Mouse (Mus musculus): ENCODE results near the gene Dync2li1. TPM values are rescaled to one million over a fixed set of nuclear protein-coding genes. Genes with fewer than 3 reads are reported as not detected.

The Dync2li1 gene
- polyA plus RNA-seq, 1 experiment, result 0.71 TPM

DNA sequence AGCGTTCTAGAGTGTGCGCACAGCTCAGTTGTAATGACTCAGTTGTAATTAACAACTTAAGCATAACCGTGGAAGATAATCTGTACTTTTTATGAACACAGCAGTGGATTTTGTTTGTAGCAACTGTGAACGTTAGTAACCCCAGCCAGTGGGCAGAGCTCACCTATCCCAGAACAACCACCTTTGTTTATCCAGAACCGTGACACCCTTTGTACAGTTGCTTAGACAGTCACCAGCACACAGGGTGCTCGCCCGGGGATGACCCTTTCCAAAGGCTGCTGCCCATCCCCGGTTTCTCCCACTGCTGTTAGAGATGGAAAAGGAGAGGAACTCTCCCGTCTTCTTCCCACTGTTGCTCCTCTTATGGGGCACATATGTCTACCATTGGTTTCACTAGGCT is 27.2 kb downstream of the Dync2li1 start:
- no peaks in the 10 kb centered on the region for H3K27me3 ChIP-seq (ENCODE audit: control insufficient read depth, insufficient read depth, low read length)
- no peak overlapping the region for H3K4me3 ChIP-seq (ENCODE audit: extremely low read depth, insufficient read depth, insufficient read length)
- TF ChIP-seq CTCF (IDR thresholded peaks at IDR 0.05; ENCODE audit: extremely low read depth, insufficient read depth, insufficient read length, insufficient replicate concordance), result no peak
- no peak for TF ChIP-seq POLR2A (IDR thresholded peaks at IDR 0.05; ENCODE audit: low read depth, low read length)
- no peaks in the 10 kb centered on the region for H3K36me3 ChIP-seq (ENCODE audit: control insufficient read depth, insufficient read depth, low read length)
- 94% methylated on average over 9 of the region's 9 CpGs for WGBS
- H3K27ac ChIP-seq (ENCODE audit: insufficient read depth, low read length), result no peak overlapping the region
- DNase-seq (ENCODE audit: low read depth in 1 of 2, low spot score in 2 of 2), result no peak
- no peaks in the 10 kb centered on the region for H3K4me1 ChIP-seq (ENCODE audit: control insufficient read depth, insufficient read depth, insufficient read length)

DNA sequence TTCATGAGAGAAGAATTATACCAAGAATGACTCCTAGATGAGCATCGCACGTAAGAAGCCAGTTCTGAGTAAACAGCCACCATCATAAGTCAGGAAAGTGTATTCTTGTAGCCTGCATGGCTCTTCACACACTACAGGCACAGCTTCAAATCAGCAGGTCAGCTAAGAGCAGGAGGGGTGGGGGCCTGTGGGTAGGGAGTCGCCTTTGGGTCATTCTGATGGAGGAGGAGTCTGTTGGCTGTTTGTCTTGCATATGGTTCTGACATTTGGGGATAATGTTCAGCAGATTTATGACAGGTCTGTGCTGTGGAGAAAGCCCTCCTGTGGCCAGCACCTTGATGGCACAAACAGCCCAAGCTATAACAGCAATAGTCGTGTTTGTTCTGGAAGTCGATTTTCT is 29.9 kb downstream of the Dync2li1 start:
- H3K4me3 ChIP-seq (ENCODE audit: extremely low read depth, insufficient read depth, insufficient read length), result no peak overlapping the region
- no peaks in the 10 kb centered on the region for H3K36me3 ChIP-seq (ENCODE audit: control insufficient read depth, insufficient read depth, low read length)
- DNase-seq (ENCODE audit: low read depth in 1 of 2, low spot score in 2 of 2), result no peak
- no peaks in the 10 kb centered on the region for H3K27me3 ChIP-seq (ENCODE audit: control insufficient read depth, insufficient read depth, low read length)
- 80% methylated on average over 5 of the region's 5 CpGs for WGBS
- H3K4me1 ChIP-seq (ENCODE audit: control insufficient read depth, insufficient read depth, insufficient read length), result no peaks in the 10 kb centered on the region
- no peak overlapping the region for H3K27ac ChIP-seq (ENCODE audit: insufficient read depth, low read length)
- no peak for TF ChIP-seq POLR2A (IDR thresholded peaks at IDR 0.05; ENCODE audit: low read depth, low read length)
- no peak for TF ChIP-seq CTCF (IDR thresholded peaks at IDR 0.05; ENCODE audit: extremely low read depth, insufficient read depth, insufficient read length, insufficient replicate concordance)

DNA sequence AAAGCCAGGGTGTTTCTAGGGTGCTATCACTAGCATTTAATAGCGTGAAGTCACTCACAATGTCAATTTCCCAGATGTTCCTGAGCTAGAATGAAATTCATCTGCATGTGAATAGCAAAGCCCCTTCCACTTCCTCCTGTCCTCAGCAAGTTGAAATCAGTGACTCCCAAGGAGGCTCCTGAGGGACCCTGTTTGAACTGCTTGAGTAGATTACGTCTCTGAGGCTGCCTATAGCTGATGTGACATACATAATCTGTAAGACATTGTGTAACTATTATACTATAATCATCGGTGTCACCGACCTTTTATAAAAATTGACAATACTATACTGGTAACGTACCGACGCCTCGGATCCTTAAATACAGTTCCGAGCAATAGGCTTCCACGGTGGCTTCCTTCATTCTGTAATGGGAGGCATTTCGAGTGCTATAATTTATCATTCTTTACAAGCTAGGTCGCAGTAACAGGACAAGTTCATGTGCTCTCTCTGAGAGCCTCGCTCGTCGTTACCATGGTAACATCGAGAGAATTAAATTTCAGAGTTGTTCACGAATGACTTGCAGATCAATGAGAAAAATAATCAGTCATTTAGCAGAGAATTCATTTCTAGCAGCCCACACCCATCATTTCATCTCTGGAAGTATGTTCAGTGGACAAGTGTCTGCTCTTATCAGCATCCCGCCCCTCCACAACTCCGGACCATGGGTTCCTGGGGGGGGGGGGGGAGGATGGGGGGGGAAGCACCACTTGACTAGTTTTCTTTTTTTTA is 30.5 kb downstream of the Dync2li1 start:
- TF ChIP-seq POLR2A (IDR thresholded peaks at IDR 0.05; ENCODE audit: low read depth, low read length) (no peak), CTCF (IDR thresholded peaks at IDR 0.05; ENCODE audit: extremely low read depth, insufficient read depth, insufficient read length, insufficient replicate concordance) (no peak)
- H3K27me3 ChIP-seq (ENCODE audit: control insufficient read depth, insufficient read depth, low read length), result no peaks in the 10 kb centered on the region
- no peak for DNase-seq (ENCODE audit: low read depth in 1 of 2, low spot score in 2 of 2)
- 88% methylated on average over 19 of the region's 19 CpGs for WGBS
- H3K36me3 ChIP-seq (ENCODE audit: control insufficient read depth, insufficient read depth, low read length), result no peaks in the 10 kb centered on the region
- no peaks in the 10 kb centered on the region for H3K4me1 ChIP-seq (ENCODE audit: control insufficient read depth, insufficient read depth, insufficient read length)
- H3K4me3 ChIP-seq (ENCODE audit: extremely low read depth, insufficient read depth, insufficient read length), result no peak overlapping the region
- no peak overlapping the region for H3K27ac ChIP-seq (ENCODE audit: insufficient read depth, low read length)

DNA sequence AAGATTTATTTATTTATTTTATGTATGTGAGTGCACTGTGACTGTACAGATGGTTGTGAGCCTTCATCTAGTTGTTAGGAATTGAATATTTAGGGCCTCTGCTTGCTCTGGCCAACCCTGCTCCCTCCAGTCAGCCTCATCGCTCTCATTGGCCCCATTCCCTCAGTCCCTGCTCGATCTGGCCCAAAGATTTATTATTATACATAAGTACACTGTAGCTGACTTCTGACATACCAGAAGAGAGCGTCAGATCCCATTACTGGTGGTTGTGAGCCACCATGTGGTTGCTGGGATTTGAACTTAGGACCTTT is 31.1 kb downstream of the Dync2li1 start:
- Histone ChIP-seq H3K4me3 (ENCODE audit: extremely low read depth, insufficient read depth, insufficient read length) (no peak overlapping the region), H3K27ac (ENCODE audit: insufficient read depth, low read length) (no peak overlapping the region), H3K36me3 (ENCODE audit: control insufficient read depth, insufficient read depth, low read length) (no peaks in the 10 kb centered on the region), H3K27me3 (ENCODE audit: control insufficient read depth, insufficient read depth, low read length) (no peaks in the 10 kb centered on the region), H3K4me1 (ENCODE audit: control insufficient read depth, insufficient read depth, insufficient read length) (no peaks in the 10 kb centered on the region)
- DNase-seq (ENCODE audit: low read depth in 1 of 2, low spot score in 2 of 2), result no peak
- TF ChIP-seq CTCF (IDR thresholded peaks at IDR 0.05; ENCODE audit: extremely low read depth, insufficient read depth, insufficient read length, insufficient replicate concordance), result no peak
- no peak for TF ChIP-seq POLR2A (IDR thresholded peaks at IDR 0.05; ENCODE audit: low read depth, low read length)
- WGBS, result 88% methylated on average over 3 of the region's 3 CpGs

DNA sequence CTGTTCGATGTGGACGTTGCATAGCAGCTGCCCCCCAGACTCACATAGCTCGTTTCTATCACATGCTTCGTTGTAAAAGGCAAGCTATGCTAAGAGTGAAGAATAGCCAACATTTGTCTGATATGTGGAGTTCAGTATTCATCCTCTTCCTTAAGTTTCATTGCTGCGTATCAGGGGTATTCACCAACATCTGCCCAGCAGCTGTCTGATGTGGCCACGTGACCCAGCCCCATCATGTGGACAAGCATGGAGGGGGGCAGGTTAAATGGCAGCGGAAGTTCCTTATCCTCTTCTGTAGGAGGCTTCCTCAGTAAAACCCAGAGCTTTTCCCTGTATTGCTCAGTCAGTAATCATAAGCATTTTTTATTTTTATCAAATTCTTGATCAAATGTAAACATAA is 31.5 kb downstream of the Dync2li1 start:
- no peaks in the 10 kb centered on the region for H3K4me1 ChIP-seq (ENCODE audit: control insufficient read depth, insufficient read depth, insufficient read length)
- H3K27me3 ChIP-seq (ENCODE audit: control insufficient read depth, insufficient read depth, low read length), result no peaks in the 10 kb centered on the region
- TF ChIP-seq CTCF (IDR thresholded peaks at IDR 0.05; ENCODE audit: extremely low read depth, insufficient read depth, insufficient read length, insufficient replicate concordance) (no peak), POLR2A (IDR thresholded peaks at IDR 0.05; ENCODE audit: low read depth, low read length) (no peak)
- no peak for DNase-seq (ENCODE audit: low read depth in 1 of 2, low spot score in 2 of 2)
- no peaks in the 10 kb centered on the region for H3K36me3 ChIP-seq (ENCODE audit: control insufficient read depth, insufficient read depth, low read length)
- WGBS, result 87% methylated on average over 7 of the region's 7 CpGs
- H3K27ac ChIP-seq (ENCODE audit: insufficient read depth, low read length), result no peak overlapping the region
- no peak overlapping the region for H3K4me3 ChIP-seq (ENCODE audit: extremely low read depth, insufficient read depth, insufficient read length)

DNA sequence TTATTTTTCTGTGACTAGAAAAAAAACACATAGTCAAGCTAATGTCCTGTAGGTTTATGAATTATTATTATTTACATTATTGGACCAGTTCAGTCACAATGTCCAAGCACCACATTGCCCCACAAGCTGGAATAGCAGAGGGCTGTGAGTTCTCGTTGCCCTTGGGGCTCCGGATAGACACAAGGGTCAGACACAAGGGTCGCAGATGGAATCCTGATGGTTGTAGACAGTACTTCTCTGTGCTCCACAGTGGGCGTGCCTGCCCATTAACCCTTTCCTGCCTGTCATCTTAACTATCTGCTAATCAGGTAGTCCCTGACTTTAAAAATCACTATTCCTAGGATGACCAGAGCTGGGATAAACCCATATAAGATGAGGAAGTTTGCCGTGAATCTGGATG is 31.9 kb downstream of the Dync2li1 start:
- H3K4me1 ChIP-seq (ENCODE audit: control insufficient read depth, insufficient read depth, insufficient read length), result no peaks in the 10 kb centered on the region
- 89% methylated on average over 5 of the region's 5 CpGs for WGBS
- DNase-seq (ENCODE audit: low read depth in 1 of 2, low spot score in 2 of 2), result no peak
- TF ChIP-seq CTCF (IDR thresholded peaks at IDR 0.05; ENCODE audit: extremely low read depth, insufficient read depth, insufficient read length, insufficient replicate concordance), result no peak
- no peak for TF ChIP-seq POLR2A (IDR thresholded peaks at IDR 0.05; ENCODE audit: low read depth, low read length)
- H3K36me3 ChIP-seq (ENCODE audit: control insufficient read depth, insufficient read depth, low read length), result no peaks in the 10 kb centered on the region
- H3K27ac ChIP-seq (ENCODE audit: insufficient read depth, low read length), result no peak overlapping the region
- H3K27me3 ChIP-seq (ENCODE audit: control insufficient read depth, insufficient read depth, low read length), result no peaks in the 10 kb centered on the region
- H3K4me3 ChIP-seq (ENCODE audit: extremely low read depth, insufficient read depth, insufficient read length), result no peak overlapping the region

DNA sequence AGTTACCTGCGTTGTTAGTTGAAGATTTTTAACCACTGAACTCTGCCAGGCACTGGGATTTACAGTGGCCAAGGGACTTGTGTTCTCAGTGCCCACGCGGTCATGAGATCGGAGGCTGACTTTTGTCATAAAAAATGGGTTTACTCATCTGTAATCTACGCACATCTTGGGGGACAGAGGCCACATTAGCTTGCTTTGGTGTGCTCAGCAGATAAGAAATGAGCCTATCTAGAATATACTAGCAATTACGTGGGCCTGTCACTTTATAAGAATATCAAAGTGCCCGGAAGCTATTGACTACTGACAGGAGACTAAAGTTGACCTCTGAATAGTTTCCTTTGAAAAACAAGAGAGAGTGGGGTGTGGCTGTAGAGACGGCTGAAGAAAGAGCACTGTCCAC is 32.7 kb downstream of the Dync2li1 start:
- Histone ChIP-seq H3K4me1 (ENCODE audit: control insufficient read depth, insufficient read depth, insufficient read length) (no peaks in the 10 kb centered on the region), H3K4me3 (ENCODE audit: extremely low read depth, insufficient read depth, insufficient read length) (no peak overlapping the region), H3K27ac (ENCODE audit: insufficient read depth, low read length) (no peak overlapping the region), H3K27me3 (ENCODE audit: control insufficient read depth, insufficient read depth, low read length) (no peaks in the 10 kb centered on the region), H3K36me3 (ENCODE audit: control insufficient read depth, insufficient read depth, low read length) (no peaks in the 10 kb centered on the region)
- DNase-seq (ENCODE audit: low read depth in 1 of 2, low spot score in 2 of 2), result no peak
- WGBS, result 87% methylated on average over 8 of the region's 8 CpGs
- TF ChIP-seq CTCF (IDR thresholded peaks at IDR 0.05; ENCODE audit: extremely low read depth, insufficient read depth, insufficient read length, insufficient replicate concordance) (no peak), POLR2A (IDR thresholded peaks at IDR 0.05; ENCODE audit: low read depth, low read length) (no peak)
